Mouse (Mus musculus) thymus, postnatal 14 days (tissue): Measurements from ENCODE around the gene Dock1.

Source experiments
- DNase-seq: peaks from one replicate; pipeline ENCODE4 v3.0.0; 2021

Dock1 gene

GRCm38 (mm10) chr7:134670312-134671002, at the start of gene Dock1:
TSS of gene Dock1 (plus strand) at chr7:134670654.
- peak; percentile 26 for DNase-seq

GRCm38 (mm10) chr7:134627906-134628305, 42.5 kb upstream of the Dock1 start:
- DNase-seq: no peak

GRCm38 (mm10) chr7:134650246-134650830, 20.1 kb upstream of the Dock1 start:
- DNase-seq: no peak

- DNase-seq: no peak
These were observed 19.4 kb upstream of the Dock1 start for GRCm38 (mm10) chr7:134651071-134651470.

GRCm38 (mm10) chr7:134663241-134663640, 7.2 kb upstream of the Dock1 start:
- no peak for DNase-seq

GRCm38 (mm10) chr7:134665642-134666282, 4.7 kb upstream of the Dock1 start:
- DNase-seq: no peak

GRCm38 (mm10) chr7:134667271-134667702, 3.2 kb upstream of the Dock1 start:
- DNase-seq: no peak

GRCm38 (mm10) chr7:134669474-134670311, 761 bp upstream of the Dock1 start:
- no peak for DNase-seq

- no peak for DNase-seq
These were observed 578 bp downstream of the Dock1 start for GRCm38 (mm10) chr7:134671003-134671461.

GRCm38 (mm10) chr7:134671467-134671901, 1.0 kb downstream of the Dock1 start:
- DNase-seq: no peak

- DNase-seq: no peak
These were observed 2.7 kb downstream of the Dock1 start for GRCm38 (mm10) chr7:134673135-134673534.

- DNase-seq: no peak
These were observed 3.5 kb downstream of the Dock1 start for GRCm38 (mm10) chr7:134673952-134674351.

- DNase-seq: no peak
These were observed 7.4 kb downstream of the Dock1 start for GRCm38 (mm10) chr7:134677852-134678251.

- no peak for DNase-seq
These were observed 9.1 kb downstream of the Dock1 start for GRCm38 (mm10) chr7:134679314-134680158.

GRCm38 (mm10) chr7:134680161-134680560, 9.7 kb downstream of the Dock1 start:
- no peak for DNase-seq

- DNase-seq: no peak
These were observed 11.5 kb downstream of the Dock1 start for GRCm38 (mm10) chr7:134681729-134682527.

- no peak for DNase-seq
These were observed 17.9 kb downstream of the Dock1 start for GRCm38 (mm10) chr7:134688332-134688731.

- no peak for DNase-seq
These were observed 19.7 kb downstream of the Dock1 start for GRCm38 (mm10) chr7:134690118-134690517.

GRCm38 (mm10) chr7:134690806-134691205, 20.4 kb downstream of the Dock1 start:
- DNase-seq: no peak

- no peak for DNase-seq
These were observed 22.9 kb downstream of the Dock1 start for GRCm38 (mm10) chr7:134693325-134693724.

GRCm38 (mm10) chr7:134695431-134695830, 25.0 kb downstream of the Dock1 start:
- no peak for DNase-seq
